Mouse (Mus musculus) liver, adult 2 months (tissue): ENCODE data around the gene Rnf121. TPM values are rescaled to one million over a fixed set of nuclear protein-coding genes. Genes with fewer than 3 reads are reported as not detected.
"Not testable (repeated sequence)": the region's sequence is repeated elsewhere in the genome, so short reads cannot be mapped to it uniquely, and the experiment has no call there.

ENCODE experiments used
- DNase-seq: peaks from one replicate; pipeline ENCODE4 v3.0.0-alpha.2; 2011; ENCODE audit warnings: low read depth, low spot score; ENCODE audit errors: extremely low read depth
- H3K27ac ChIP-seq: fragments of 200-500 bp; replicated peaks from 2 replicates; pipeline ENCODE4 v1.5.1; 2012; ENCODE audit warnings: low read depth, mild to moderate bottlenecking, control low read depth, inconsistent platforms, low read length; ENCODE audit not compliant: insufficient read depth
- H3K27me3 ChIP-seq: fragments of 200-500 bp; 2 replicates; pipeline ENCODE4 v1.6.1; 2012; ENCODE audit warnings: mild to moderate bottlenecking, moderate library complexity, low read length, inconsistent platforms; ENCODE audit not compliant: control insufficient read depth, insufficient read depth
- H3K36me3 ChIP-seq: fragments of 200-500 bp; 2 replicates; pipeline ENCODE4 v1.6.1; 2012; ENCODE audit warnings: low read length, inconsistent platforms; ENCODE audit not compliant: control insufficient read depth, insufficient read depth
- H3K4me1 ChIP-seq: fragments of 200-500 bp; 2 replicates; pipeline ENCODE4 v1.6.1; 2011; ENCODE audit warnings: low read length; ENCODE audit not compliant: control insufficient read depth, insufficient read depth
- H3K4me3 ChIP-seq: fragments of 200-500 bp; 2 replicates; pipeline ENCODE4 v1.5.1; 2011; ENCODE audit warnings: low read depth, mild to moderate bottlenecking, control low read depth, low read length, moderate library complexity; ENCODE audit not compliant: insufficient read depth
- H3K79me2 ChIP-seq: fragments of 200-500 bp; 2 replicates; pipeline ENCODE4 v1.6.1; 2012; ENCODE audit warnings: inconsistent platforms, mild to moderate bottlenecking, low read length, moderate library complexity; ENCODE audit not compliant: control insufficient read depth, insufficient read depth
- H3K9ac ChIP-seq: fragments of 200-500 bp; 2 replicates; pipeline ENCODE4 v1.6.1; 2012; ENCODE audit warnings: low read depth, mild to moderate bottlenecking, control low read depth, inconsistent platforms, low read length
- CTCF ChIP-seq: fragments of 200-500 bp; IDR thresholded peaks from 2 replicates; pipeline ENCODE4 v1.5.1; 2011; ENCODE audit warnings: low read depth, low read length, control low read depth
- POLR2A ChIP-seq: fragments of 200-500 bp; IDR thresholded peaks from 2 replicates; pipeline ENCODE4 v1.6.1; 2011; ENCODE audit warnings: low read length, control low read depth; ENCODE audit not compliant: insufficient read depth; ENCODE audit errors: extremely low read depth
- WGBS: fragments of 180-500 bp; shearing (Covaris S2); methylation state at CpG from one replicate; pipeline ENCODE4 v1.1.7; 2018; 5-methylcytosine and 5-hydroxymethylcytosine counted together
- polyA plus RNA-seq: library from polyadenylated mRNA; depleted of rRNA; stranded (reverse); fragments of >200 nt; gene quantifications from 2 replicates; pipeline ENCODE4 v1.2.3, GENCODE M21; 2012
- total RNA-seq: library from RNA; depleted of rRNA; stranded (reverse); fragments of >200 nt; gene quantifications from 2 replicates; pipeline ENCODE4 v1.2.3, GENCODE M21; 2014

Rnf121 gene
- total and polyA plus RNA-seq, 2 experiments, result 17.1 to 18.3 TPM

GRCm38 (mm10) chr7:102063891-102064290 is 1.4 kb downstream of the Rnf121 start:
- 44% methylated on average over 9 of the region's 9 CpGs for WGBS
- Histone ChIP-seq H3K79me2 (peaks cover 14% of the 10 kb centered on the region; the same call in 1 of the 2 replicates), H3K27me3 (no peaks in the 10 kb centered on the region), H3K27ac (no peak overlapping the region), H3K9ac (no peak overlapping the region), H3K4me1 (peaks cover 33% of the 10 kb centered on the region), H3K4me3 (no peak overlapping the region; the same call in 1 of the 2 replicates), H3K36me3 (no peaks in the 10 kb centered on the region)
- DNase-seq, result no peak
- no peak for TF ChIP-seq CTCF
- no peak for TF ChIP-seq POLR2A

GRCm38 (mm10) chr7:102062203-102062602 is 3.1 kb downstream of the Rnf121 start:
- Histone ChIP-seq H3K4me1 (peaks cover 37% of the 10 kb centered on the region), H3K36me3 (no peaks in the 10 kb centered on the region; the same call in 1 of the 2 replicates), H3K4me3 (no peak overlapping the region), H3K27ac (no peak overlapping the region), H3K27me3 (no peaks in the 10 kb centered on the region), H3K9ac (no peak overlapping the region), H3K79me2 (peaks cover 19% of the 10 kb centered on the region; the same call in 1 of the 2 replicates)
- TF ChIP-seq CTCF, result no peak
- no peak for TF ChIP-seq POLR2A
- peak; percentile 53 for DNase-seq
- 20% methylated on average over 1 of the region's 1 CpGs for WGBS

- Histone ChIP-seq H3K9ac (no peak overlapping the region), H3K27me3 (no peaks in the 10 kb centered on the region), H3K4me3 (no peak overlapping the region), H3K36me3 (no peaks in the 10 kb centered on the region; the same call in 1 of the 2 replicates), H3K4me1 (peaks cover 37% of the 10 kb centered on the region), H3K79me2 (peaks cover 24% of the 10 kb centered on the region; the same call in 1 of the 2 replicates), H3K27ac (no peak overlapping the region)
- TF ChIP-seq POLR2A (no peak), CTCF (no peak)
- no peak for DNase-seq
- 70% methylated on average over 3 of the region's 3 CpGs for WGBS
These were observed 3.9 kb downstream of the Rnf121 start for GRCm38 (mm10) chr7:102061353-102061752.

DNA sequence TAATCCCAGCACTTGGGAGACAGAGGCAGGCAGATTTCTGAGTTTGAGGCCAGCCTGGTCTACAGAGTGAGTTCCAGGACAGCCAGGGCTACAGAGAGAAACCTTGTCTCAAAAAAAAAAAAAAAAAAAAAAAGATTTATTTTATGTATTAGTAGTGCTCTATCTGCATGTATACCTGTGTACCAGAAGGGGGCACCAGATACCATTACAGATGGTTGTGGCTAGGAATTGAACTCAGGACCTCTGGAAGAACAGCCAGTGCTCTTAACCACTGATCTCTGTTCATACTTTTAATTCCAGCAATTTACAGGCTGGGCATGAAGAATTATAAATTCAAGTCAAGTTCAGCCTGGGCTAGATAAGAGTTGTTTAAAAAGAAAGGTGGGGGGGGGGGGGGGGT is 16.7 kb downstream of the Rnf121 start:
- TF ChIP-seq CTCF, result 0 out of 2 replicates have a peak, but pooled peaks have one; percentile 13
- H3K79me2 ChIP-seq, result peaks cover 12% of the 10 kb centered on the region; the same call in 1 of the 2 replicates
- not testable (repeated sequence) for H3K27me3 ChIP-seq, H3K4me3 ChIP-seq, H3K27ac ChIP-seq, H3K9ac ChIP-seq, H3K4me1 ChIP-seq, H3K36me3 ChIP-seq
- DNase-seq, result peak; percentile 35

DNA sequence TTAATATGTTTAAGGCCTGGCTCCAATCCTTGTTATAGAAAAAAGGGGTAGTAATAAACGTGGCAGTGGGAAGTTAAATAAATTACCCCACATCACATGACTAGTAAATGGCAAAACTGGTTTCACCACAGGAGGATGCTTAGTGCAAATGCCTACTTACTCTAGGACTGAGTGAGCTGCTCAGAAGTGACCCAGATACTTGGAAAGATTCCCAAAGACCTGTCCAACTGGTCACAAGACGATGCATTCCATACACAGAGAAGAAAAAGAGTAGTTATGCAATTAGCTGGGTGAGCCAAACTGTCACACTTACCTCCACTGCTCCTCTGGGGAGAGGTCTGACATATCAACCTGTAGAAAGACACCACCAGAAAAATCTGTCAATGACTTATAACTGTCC is 23.0 kb downstream of the Rnf121 start:
- peaks cover 27% of the 10 kb centered on the region for H3K36me3 ChIP-seq
- no peaks in the 10 kb centered on the region for H3K27me3 ChIP-seq
- no peak overlapping the region for H3K27ac ChIP-seq
- H3K79me2 ChIP-seq, result peaks cover 7% of the 10 kb centered on the region; the same call in 1 of the 2 replicates
- H3K9ac ChIP-seq, result no peak overlapping the region
- no peak overlapping the region for H3K4me3 ChIP-seq
- TF ChIP-seq CTCF, result no peak
- TF ChIP-seq POLR2A, result no peak
- DNase-seq, result peak; percentile 28
- no peaks in the 10 kb centered on the region for H3K4me1 ChIP-seq
- 42% methylated on average over 2 of the region's 2 CpGs for WGBS

DNA sequence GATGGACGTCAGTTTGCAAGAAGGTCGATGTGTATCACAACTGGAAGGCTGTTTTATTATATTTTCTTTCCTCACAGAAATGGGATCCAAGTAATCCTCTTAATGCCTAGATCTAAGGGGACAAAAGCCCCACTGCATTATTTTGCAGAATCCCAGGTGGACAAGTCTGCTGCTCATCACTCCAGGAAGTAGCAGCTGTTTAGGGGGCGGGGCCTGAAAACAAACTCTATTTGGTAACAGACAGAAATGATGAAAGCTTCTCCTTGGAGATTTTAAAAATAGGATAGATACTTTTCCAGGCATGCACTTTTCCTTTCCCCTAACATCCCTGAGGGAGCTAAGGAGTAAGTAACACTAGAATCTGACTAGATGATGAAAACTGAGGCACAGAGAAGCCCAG is 28.0 kb downstream of the Rnf121 start:
- peaks cover 46% of the 10 kb centered on the region for H3K36me3 ChIP-seq
- DNase-seq, result no peak
- TF ChIP-seq POLR2A, result no peak
- no peak for TF ChIP-seq CTCF
- no peak overlapping the region for H3K9ac ChIP-seq
- H3K27me3 ChIP-seq, result no peaks in the 10 kb centered on the region
- no peak overlapping the region for H3K4me3 ChIP-seq
- WGBS, result 95% methylated on average over 3 of the region's 3 CpGs
- no peaks in the 10 kb centered on the region for H3K79me2 ChIP-seq
- H3K4me1 ChIP-seq, result no peaks in the 10 kb centered on the region
- no peak overlapping the region for H3K27ac ChIP-seq
